Mouse (Mus musculus): ENCODE results near the gene Tmem151a.

The Tmem151a gene

DNA sequence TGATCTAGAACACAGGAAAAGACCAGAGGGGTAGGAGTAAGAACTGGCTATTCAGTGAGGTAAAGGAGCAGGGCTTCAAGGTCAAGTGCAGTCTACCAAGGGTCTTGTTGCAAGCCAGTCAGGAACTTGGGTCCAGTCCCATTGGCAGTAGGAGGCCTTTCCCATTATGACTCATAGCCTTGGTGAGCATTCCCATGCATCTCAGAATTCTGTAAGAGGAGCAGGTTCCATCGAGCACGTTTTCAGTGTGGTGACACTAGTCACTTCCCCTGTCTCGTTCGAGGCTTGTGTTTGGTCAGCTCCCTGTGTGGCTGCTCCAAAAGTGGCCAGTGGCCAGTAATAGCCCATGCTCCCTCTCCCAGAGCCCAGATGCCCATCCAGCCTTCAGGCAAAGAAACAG lies 39.8 kb downstream of the Tmem151a start:
- DNase-seq (ENCODE audit: low read depth, low spot score) = no peak

DNA sequence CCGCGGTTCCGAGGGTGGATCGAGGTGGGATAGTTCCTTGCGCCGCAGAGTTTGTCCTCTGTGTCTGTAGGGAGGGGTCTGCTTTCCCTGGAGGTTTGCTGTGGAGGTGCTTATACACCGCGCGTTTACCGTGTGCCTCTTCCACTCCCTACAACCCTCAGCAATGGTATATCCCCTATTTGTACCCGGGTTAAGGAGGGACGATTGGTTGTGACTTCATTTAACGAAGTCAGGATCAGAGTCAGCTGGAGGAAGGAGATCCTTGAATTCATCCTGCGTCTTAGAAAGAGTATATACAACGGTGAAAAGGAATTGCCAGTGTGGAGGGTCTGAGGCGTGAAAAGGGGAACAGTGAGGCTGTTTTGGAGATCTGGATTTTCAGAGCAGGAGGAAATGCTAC lies 43.7 kb downstream of the Tmem151a start:
- no peak for DNase-seq (ENCODE audit: low read depth, low spot score)

DNA sequence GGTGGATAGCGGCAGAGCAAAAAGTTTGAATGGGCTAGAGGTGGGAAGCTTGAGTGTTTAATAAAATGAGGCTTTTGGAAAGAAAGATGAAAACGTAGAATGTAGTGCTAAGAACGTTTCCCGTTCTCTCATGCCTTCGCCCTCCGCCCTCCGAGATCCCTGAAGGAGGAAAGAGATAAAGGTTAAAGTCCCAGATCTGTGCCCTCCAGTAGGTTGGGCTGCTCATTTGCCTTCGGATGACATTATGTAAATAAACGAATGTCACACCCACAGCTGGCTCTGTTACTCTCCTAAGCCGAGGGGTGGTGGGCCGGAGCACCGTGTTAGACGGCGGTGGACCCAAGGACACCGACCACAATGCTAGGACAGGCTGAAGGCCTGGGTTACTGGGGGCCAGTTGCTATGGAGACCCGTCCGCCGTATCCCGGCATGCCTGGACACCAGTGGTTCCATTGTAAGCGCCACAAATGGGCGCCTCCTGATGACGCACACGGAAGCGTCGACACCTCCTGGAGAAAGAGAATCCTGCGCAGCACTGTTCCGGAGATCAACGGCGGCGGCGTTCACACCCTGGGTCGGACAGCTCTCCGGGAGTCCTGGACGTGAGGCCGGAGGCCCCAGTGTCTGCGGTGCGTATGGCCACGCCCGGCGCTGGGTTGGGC lies 44.3 kb downstream of the Tmem151a start, which contains the start of gene Brms1:
TSS of gene Brms1 (plus strand) at position 493 of the 662 bp plus-strand sequence.
- peak; percentile 95 for DNase-seq (ENCODE audit: low read depth, low spot score)

DNA sequence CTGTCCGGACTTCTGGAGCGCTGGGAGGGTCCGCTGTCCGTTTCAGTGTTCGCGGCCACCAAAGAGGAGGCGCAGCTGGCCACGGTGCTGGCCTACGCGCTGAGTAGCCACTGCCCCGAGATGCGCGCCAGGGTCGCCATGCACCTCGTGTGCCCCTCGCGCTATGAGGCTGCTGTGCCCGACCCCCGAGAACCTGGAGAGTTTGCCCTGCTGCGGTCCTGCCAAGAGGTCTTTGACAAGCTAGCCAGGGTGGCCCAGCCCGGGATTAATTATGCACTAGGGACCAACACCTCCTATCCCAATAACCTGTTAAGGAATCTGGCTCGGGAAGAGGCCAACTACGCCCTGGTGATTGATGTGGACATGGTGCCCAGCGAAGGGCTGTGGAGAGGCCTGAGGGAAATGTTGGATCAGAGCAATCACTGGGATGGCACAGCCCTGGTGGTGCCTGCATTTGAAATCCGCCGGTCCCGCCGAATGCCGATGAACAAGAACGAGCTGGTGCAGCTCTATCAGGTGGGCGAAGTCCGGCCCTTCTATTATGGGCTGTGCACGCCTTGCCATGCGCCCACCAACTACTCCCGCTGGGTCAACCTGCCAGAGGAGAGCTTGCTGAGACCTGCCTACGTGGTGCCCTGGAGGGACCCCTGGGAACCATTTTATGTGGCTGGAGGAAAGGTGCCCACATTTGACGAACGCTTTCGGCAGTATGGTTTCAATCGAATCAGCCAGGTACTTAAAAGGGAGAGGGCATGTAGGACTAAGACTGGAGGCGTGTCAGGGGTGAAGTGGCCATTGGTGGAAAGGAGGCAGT lies 45.8 kb downstream of the Tmem151a start:
- no peak for DNase-seq (ENCODE audit: low read depth, low spot score)

DNA sequence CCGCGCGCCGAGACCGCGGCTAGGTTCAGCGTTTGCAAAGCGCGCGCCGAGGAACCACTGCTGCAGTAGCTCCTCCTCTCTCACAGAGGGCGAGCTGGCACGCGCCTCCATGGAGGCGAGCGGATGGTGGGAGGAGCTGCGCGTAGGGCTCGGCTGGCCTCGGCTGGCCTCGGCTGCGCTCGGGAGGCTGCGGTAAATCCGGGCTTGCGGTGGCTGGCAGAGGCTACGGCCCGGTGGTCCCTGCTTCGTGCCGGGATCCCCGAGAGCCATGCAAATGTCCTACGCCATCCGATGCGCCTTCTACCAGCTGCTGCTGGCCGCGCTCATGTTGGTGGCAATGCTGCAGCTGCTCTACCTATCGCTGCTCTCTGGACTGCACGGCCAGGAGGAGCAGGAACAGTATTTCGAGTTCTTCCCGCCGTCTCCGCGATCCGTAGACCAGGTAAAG lies 46.6 kb downstream of the Tmem151a start, which contains the start of the genes B4gat1 and AC124502.3:
TSS of gene B4gat1 (plus strand) at position 118 of the 448 bp plus-strand sequence.
TSS of gene AC124502.3 (plus strand) at position 183 of the 448 bp plus-strand sequence.
- peak; percentile 91 for DNase-seq (ENCODE audit: low read depth, low spot score)

DNA sequence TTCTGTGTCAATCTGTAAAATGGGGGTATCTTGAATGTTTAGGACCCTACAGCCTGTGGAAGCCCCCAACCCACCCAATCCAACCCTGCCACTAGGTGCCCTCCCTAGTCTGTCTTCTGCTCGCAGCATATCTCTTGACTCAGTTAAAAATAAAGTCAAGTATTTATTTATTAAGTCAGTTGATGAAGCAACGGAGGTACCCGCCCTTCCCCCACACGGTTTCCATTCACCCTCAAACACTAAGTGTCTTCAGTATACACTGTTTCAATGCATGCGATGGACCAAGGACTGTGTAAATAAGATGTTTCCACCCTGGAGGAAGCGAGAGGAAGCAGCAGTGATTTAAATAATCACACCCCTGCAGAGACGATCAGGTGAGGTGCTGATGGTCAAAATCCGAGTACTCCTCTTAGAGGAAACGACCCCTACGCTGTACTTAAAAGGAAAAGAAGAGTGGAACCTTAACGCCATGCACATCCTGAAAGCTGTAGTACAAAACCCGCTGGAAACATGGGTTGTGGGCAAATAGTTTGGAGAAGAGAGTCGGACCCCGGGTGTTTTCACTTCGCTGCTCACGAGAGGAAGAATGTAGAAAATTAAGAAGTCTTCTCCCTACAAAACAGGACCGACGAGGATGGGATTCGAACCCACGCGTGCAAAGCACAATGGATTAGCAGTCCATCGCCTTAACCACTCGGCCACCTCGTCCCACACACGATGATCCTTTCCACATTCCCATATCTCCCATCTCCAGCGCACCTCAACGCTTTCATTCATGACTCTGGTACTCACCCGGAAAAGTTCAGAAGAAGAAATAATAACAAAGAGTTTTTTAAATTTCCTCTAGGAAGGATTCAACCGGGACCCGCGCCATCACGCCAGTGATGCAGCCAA lies 47.4 kb downstream of the Tmem151a start:
- DNase-seq (ENCODE audit: low read depth, low spot score) = peak; percentile 91

DNA sequence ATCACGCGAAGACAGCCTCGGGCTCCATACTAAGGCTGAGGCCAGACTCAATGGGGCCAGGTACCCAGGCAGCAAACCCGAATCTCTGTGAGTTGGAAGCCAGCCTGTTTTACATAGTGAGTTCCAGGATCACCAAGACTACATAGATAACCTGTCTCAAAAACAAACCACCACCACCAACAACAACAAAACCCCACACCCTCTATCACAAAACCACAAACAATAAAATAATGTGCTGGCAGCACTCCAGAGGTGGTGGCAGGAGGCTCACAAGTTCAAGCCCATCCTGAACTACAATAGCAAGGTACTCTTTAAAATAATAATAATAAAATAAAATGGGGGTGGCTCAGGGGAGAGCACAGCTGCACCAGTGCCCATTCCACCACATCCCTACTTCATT lies 48.8 kb downstream of the Tmem151a start:
- no peak for DNase-seq (ENCODE audit: low read depth, low spot score)

DNA sequence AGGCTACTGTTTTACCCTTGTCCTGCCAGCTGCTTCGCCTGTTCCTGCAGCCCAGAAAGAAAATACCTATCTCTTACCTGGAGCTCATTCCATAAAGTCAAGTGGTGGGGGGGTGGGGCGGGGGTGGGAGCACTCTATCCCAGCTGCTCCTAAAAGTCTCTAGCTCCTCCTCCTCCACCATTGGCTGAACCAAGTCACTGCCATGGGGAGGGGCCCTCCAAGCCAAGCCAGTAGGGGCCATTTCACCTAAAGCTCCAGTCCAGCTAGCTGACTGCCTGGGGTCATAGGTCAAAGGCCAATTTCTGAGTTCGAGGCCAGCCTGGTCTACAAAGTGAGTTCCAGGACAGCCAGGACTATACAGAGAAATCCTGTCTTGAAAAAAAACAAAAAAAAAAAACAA lies 52.6 kb downstream of the Tmem151a start:
- DNase-seq (ENCODE audit: low read depth, low spot score) = no peak

DNA sequence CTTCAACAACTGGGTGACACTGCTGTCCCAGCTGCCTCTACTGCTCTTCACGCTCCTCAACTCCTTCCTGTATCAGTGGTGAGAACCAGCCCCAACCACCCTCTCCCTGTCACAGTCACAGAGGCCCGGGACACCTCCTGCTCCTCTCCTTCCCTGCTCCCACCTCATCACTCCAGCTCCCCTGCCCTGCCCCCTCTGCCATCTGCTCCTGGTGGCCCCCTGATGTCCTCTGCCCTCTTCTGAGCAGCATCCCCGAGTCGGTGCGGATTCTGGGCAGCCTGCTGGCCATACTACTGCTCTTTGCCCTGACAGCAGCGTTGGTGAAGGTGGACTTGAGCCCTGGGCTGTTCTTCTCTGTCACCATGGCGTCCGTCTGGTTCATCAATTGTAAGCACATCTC lies 59.2 kb downstream of the Tmem151a start:
- DNase-seq (ENCODE audit: low read depth, low spot score) = no peak

DNA sequence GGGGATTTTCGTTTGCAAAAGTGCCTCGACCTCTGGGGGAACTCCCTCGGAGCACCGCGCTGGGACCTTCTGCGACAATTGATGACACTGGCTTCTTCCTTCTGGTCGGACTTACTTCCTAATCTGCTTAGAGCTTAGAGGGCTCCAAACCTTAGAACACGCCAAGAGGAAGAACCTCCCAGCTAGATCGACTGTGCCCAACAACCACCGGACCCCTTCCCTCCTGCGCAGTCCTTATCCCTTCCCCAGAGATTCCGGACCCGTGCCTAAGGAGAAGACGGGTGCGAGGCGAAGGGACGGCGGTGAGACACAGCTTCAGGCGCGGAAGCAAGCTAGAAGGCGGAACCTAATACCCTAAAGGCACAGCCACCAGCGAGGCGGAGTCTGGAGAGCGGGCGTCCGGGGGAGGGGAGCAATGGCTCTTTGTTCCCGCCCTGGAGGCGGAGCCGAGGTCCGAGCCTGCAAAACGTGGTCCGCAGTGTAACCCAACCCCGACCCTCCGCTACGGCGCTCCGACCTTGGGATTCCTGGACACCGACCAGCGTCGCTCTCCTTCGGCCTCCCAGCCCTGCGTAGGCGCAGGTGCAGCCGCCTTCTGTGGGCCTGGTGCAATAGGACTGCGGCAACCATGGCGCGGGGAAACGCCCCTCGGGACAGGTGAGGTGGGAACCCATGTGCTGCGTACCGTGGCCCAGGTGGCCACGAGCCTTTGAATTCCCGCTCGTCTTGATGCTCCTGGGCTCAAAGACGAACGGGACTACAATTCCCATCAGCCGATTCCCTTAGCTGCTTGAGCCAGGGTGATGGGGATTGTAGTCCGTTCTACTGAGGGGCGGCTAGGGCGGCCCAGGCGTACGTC lies 61.5 kb downstream of the Tmem151a start, which contains the start of gene Slc29a2:
TSS of gene Slc29a2 (plus strand) at position 240 of the 859 bp plus-strand sequence.
- peak; percentile 94 for DNase-seq (ENCODE audit: low read depth, low spot score)

DNA sequence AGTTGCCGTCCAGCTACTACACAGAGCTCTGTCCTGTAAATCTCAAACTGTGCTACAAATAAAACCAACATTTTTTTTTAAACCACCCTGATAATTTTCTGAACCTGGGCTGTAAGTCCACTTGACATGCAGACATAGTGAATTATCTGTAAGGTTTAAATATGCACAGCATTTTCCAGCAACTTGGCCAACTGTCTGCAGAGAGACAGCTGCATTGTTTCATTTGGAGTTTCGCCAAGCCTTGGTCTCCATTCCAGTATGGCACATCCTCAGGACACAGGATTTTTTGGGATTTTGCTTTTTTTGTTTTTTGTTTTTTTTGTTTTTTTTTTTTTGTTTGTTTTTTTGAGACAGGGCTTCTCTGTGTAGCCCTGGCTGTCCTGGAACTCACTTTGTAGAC lies 63.9 kb downstream of the Tmem151a start:
- DNase-seq (ENCODE audit: low read depth, low spot score) = no peak
